Mouse (Mus musculus): ENCODE results near the gene Slc38a6.

The Slc38a6 gene

GRCm38 (mm10) chr12:73382290-73383178 lies 96.0 kb downstream of the Slc38a6 start:
- in situ Hi-C loops (cut with MboI; ENCODE audit: low sequenced_read_pairs) = no loop called here

- in situ Hi-C loops (cut with MboI; ENCODE audit: low sequenced_read_pairs) = no loop called here
Observed at GRCm38 (mm10) chr12:73383179-73383510, 96.6 kb downstream of the Slc38a6 start.

GRCm38 (mm10) chr12:73383861-73384260 lies 97.3 kb downstream of the Slc38a6 start:
- in situ Hi-C loops (cut with MboI; ENCODE audit: low sequenced_read_pairs) = no loop called here

- in situ Hi-C loops (cut with MboI; ENCODE audit: low sequenced_read_pairs) = no loop called here
Observed at GRCm38 (mm10) chr12:73384747-73385146, 98.2 kb downstream of the Slc38a6 start.

GRCm38 (mm10) chr12:73392507-73392906 lies 105.9 kb downstream of the Slc38a6 start:
- in situ Hi-C loops (cut with MboI; ENCODE audit: low sequenced_read_pairs) = no loop called here

GRCm38 (mm10) chr12:73393018-73393417 lies 106.4 kb downstream of the Slc38a6 start:
- in situ Hi-C loops (cut with MboI; ENCODE audit: low sequenced_read_pairs) = no loop called here

- in situ Hi-C loops (cut with MboI; ENCODE audit: low sequenced_read_pairs) = no loop called here
Observed at GRCm38 (mm10) chr12:73393881-73394291, 107.3 kb downstream of the Slc38a6 start.

GRCm38 (mm10) chr12:73394571-73394970 lies 108.0 kb downstream of the Slc38a6 start:
- in situ Hi-C loops (cut with MboI; ENCODE audit: low sequenced_read_pairs) = no loop called here

- in situ Hi-C loops (cut with MboI; ENCODE audit: low sequenced_read_pairs) = no loop called here
Observed at GRCm38 (mm10) chr12:73399426-73399825, 112.8 kb downstream of the Slc38a6 start.

GRCm38 (mm10) chr12:73400481-73401025 lies 114.0 kb downstream of the Slc38a6 start:
- in situ Hi-C loops (cut with MboI; ENCODE audit: low sequenced_read_pairs) = no loop called here

GRCm38 (mm10) chr12:73401520-73402130 lies 115.0 kb downstream of the Slc38a6 start:
- in situ Hi-C loops (cut with MboI; ENCODE audit: low sequenced_read_pairs) = no loop called here

GRCm38 (mm10) chr12:73402137-73402712 lies 115.6 kb downstream of the Slc38a6 start:
- in situ Hi-C loops (cut with MboI; ENCODE audit: low sequenced_read_pairs) = no loop called here

- in situ Hi-C loops (cut with MboI; ENCODE audit: low sequenced_read_pairs) = no loop called here
Observed at GRCm38 (mm10) chr12:73402851-73403665, 116.5 kb downstream of the Slc38a6 start.

All from CH12F3 (cell line).